Mouse (Mus musculus) 416B (cell line): ENCODE measurements around the gene Gm10644.
A peak's percentile ranks its signal among the peaks of the same experiment; 100 is the strongest.

ENCODE experiments used
- DNase-seq: peaks from one replicate; pipeline ENCODE4 v3.0.0; 2011; ENCODE audit warnings: low read depth

Gene Gm10644

GRCm38 (mm10) chr8:83980845-83981244 lies 25.8 kb upstream of the Gm10644 start:
- no peak for DNase-seq

GRCm38 (mm10) chr8:83980250-83980649 lies 25.2 kb upstream of the Gm10644 start:
- DNase-seq: no peak

- DNase-seq: no peak
Observed at GRCm38 (mm10) chr8:83978200-83978599, 23.2 kb upstream of the Gm10644 start.

- no peak for DNase-seq
Observed at GRCm38 (mm10) chr8:83977646-83978045, 22.6 kb upstream of the Gm10644 start.

- DNase-seq: no peak
Observed at GRCm38 (mm10) chr8:83976779-83977350, 21.9 kb upstream of the Gm10644 start.

- peak; percentile 57 for DNase-seq
Observed at GRCm38 (mm10) chr8:83976101-83976630, 21.2 kb upstream of the Gm10644 start.

- DNase-seq: no peak
Observed at GRCm38 (mm10) chr8:83974521-83974920, 19.5 kb upstream of the Gm10644 start.

GRCm38 (mm10) chr8:83973161-83974031 lies 18.4 kb upstream of the Gm10644 start:
- DNase-seq: peak; percentile 14

- peak; percentile 97 for DNase-seq
Observed at GRCm38 (mm10) chr8:83972150-83973120, 17.4 kb upstream of the Gm10644 start, which contains the start of gene Prkaca. TSS of gene Prkaca (plus strand) at chr8:83972993.

GRCm38 (mm10) chr8:83971661-83972060 lies 16.7 kb upstream of the Gm10644 start:
- no peak for DNase-seq

- DNase-seq: no peak
Observed at GRCm38 (mm10) chr8:83971121-83971520, 16.1 kb upstream of the Gm10644 start.

- DNase-seq: no peak
Observed at GRCm38 (mm10) chr8:83967701-83968100, 12.7 kb upstream of the Gm10644 start.

- no peak for DNase-seq
Observed at GRCm38 (mm10) chr8:83964015-83964765, 9.2 kb upstream of the Gm10644 start.

- peak; percentile 84 for DNase-seq
Observed at GRCm38 (mm10) chr8:83956789-83957188, 1.8 kb upstream of the Gm10644 start.

- DNase-seq: no peak
Observed at GRCm38 (mm10) chr8:83955958-83956218, 883 bp upstream of the Gm10644 start.

GRCm38 (mm10) chr8:83954749-83955105 lies 278 bp downstream of the Gm10644 start:
- no peak for DNase-seq

GRCm38 (mm10) chr8:83945540-83945939 lies 9.5 kb downstream of the Gm10644 start:
- DNase-seq: peak; percentile 46

GRCm38 (mm10) chr8:83942446-83942845 lies 12.6 kb downstream of the Gm10644 start:
- DNase-seq: no peak

- no peak for DNase-seq
Observed at GRCm38 (mm10) chr8:83941066-83941677, 13.8 kb downstream of the Gm10644 start.

- DNase-seq: no peak
Observed at GRCm38 (mm10) chr8:83938330-83938729, 16.7 kb downstream of the Gm10644 start.

GRCm38 (mm10) chr8:83937645-83938044 lies 17.4 kb downstream of the Gm10644 start:
- no peak for DNase-seq
